Mouse (Mus musculus) megakaryocyte, embryonic 14.5 days (primary cell): ENCODE results near the gene Arl6ip1. TPM values are rescaled to one million over a fixed set of nuclear protein-coding genes. Genes with fewer than 3 reads are reported as not detected.

ENCODE experiments used
- H3K27me3 ChIP-seq: replicated peaks from 2 replicates; pipeline ENCODE3; 2012; ENCODE audit warnings: inconsistent platforms
- H3K36me3 ChIP-seq: replicated peaks from 2 replicates; pipeline ENCODE3; 2012; ENCODE audit warnings: low read length, inconsistent platforms, mixed read lengths
- H3K4me1 ChIP-seq: 2 replicates; pipeline ENCODE4 v1.6.1; 2012; ENCODE audit warnings: inconsistent platforms
- H3K4me3 ChIP-seq: replicated peaks from 2 replicates; pipeline ENCODE3; 2012; ENCODE audit warnings: moderate library complexity, mild to moderate bottlenecking, inconsistent platforms
- H3K9me3 ChIP-seq: 2 replicates; pipeline ENCODE4 v1.6.1; 2012; ENCODE audit warnings: inconsistent platforms
- FLI1 ChIP-seq: IDR thresholded peaks from 2 replicates; pipeline ENCODE4 v1.6.1; 2012; ENCODE audit warnings: low read length, inconsistent platforms, mixed read lengths
- GATA1 ChIP-seq: IDR thresholded peaks from 3 replicates; pipeline ENCODE4 v1.6.1; 2012; ENCODE audit warnings: mixed read lengths, low read length, inconsistent platforms, borderline replicate concordance
- polyA plus RNA-seq: library from polyadenylated mRNA; stranded (reverse); fragments of >175 nt; gene quantifications from 2 replicates; pipeline ENCODE4 v1.2.3, GENCODE M21; 2012; ENCODE audit warnings: low replicate concordance; ENCODE audit not compliant: insufficient read depth

Arl6ip1 gene
- polyA plus RNA-seq, 1 experiment = 11.6 TPM

- TF ChIP-seq FLI1 = no peak
- TF ChIP-seq GATA1 = no peak
- Histone ChIP-seq H3K4me1 (peaks cover 64% of the 10 kb centered on the region), H3K9me3 (no peaks in the 10 kb centered on the region), H3K36me3 (peaks cover 69% of the 10 kb centered on the region), H3K4me3 (no peak overlapping the region), H3K27me3 (no peaks in the 10 kb centered on the region)
Observed at GRCm38 (mm10) chr7:118117539-118118210, 11.8 kb downstream of the Arl6ip1 start.

- peaks cover 71% of the 10 kb centered on the region for H3K4me1 ChIP-seq
- no peaks in the 10 kb centered on the region for H3K9me3 ChIP-seq
- peaks cover 69% of the 10 kb centered on the region for H3K36me3 ChIP-seq
- peak overlapping the region; percentile 86 for H3K4me3 ChIP-seq
- no peak for TF ChIP-seq FLI1
- TF ChIP-seq GATA1 = no peak
- H3K27me3 ChIP-seq = no peaks in the 10 kb centered on the region
Observed at GRCm38 (mm10) chr7:118116787-118117538, 12.5 kb downstream of the Arl6ip1 start.

GRCm38 (mm10) chr7:118115877-118116568, 13.4 kb downstream of the Arl6ip1 start, which contains the start of gene Rps15a:
Gene Rps15a (minus strand): TSS chr7:118116188.
- Histone ChIP-seq H3K27me3 (no peaks in the 10 kb centered on the region), H3K36me3 (peaks cover 70% of the 10 kb centered on the region), H3K4me1 (peaks cover 80% of the 10 kb centered on the region), H3K4me3 (peak within 1 kb of the TSS; percentile 100), H3K9me3 (no peaks in the 10 kb centered on the region)
- TF ChIP-seq GATA1 = no peak
- TF ChIP-seq FLI1 = no peak

- H3K4me3 ChIP-seq = peak overlapping the region; percentile 100
- H3K36me3 ChIP-seq = peaks cover 70% of the 10 kb centered on the region
- no peaks in the 10 kb centered on the region for H3K27me3 ChIP-seq
- TF ChIP-seq FLI1 = no peak
- no peak for TF ChIP-seq GATA1
- H3K4me1 ChIP-seq = peaks cover 80% of the 10 kb centered on the region
- no peaks in the 10 kb centered on the region for H3K9me3 ChIP-seq
Observed at GRCm38 (mm10) chr7:118115533-118115876, 14.0 kb downstream of the Arl6ip1 start.

- peaks cover 79% of the 10 kb centered on the region for H3K4me1 ChIP-seq
- peak overlapping the region; percentile 100 for H3K4me3 ChIP-seq
- no peaks in the 10 kb centered on the region for H3K27me3 ChIP-seq
- TF ChIP-seq FLI1 (no peak), GATA1 (no peak)
- H3K9me3 ChIP-seq = no peaks in the 10 kb centered on the region
- peaks cover 70% of the 10 kb centered on the region for H3K36me3 ChIP-seq
Observed at GRCm38 (mm10) chr7:118113541-118114297, 15.7 kb downstream of the Arl6ip1 start.

- H3K4me3 ChIP-seq = peak overlapping the region; percentile 57
- no peaks in the 10 kb centered on the region for H3K9me3 ChIP-seq
- no peak for TF ChIP-seq FLI1
- TF ChIP-seq GATA1 = no peak
- H3K36me3 ChIP-seq = peaks cover 85% of the 10 kb centered on the region
- H3K27me3 ChIP-seq = no peaks in the 10 kb centered on the region
- peaks cover 84% of the 10 kb centered on the region for H3K4me1 ChIP-seq
Observed at GRCm38 (mm10) chr7:118111128-118111527, 18.3 kb downstream of the Arl6ip1 start.

- Histone ChIP-seq H3K4me3 (no peak overlapping the region), H3K4me1 (peaks cover 97% of the 10 kb centered on the region), H3K9me3 (no peaks in the 10 kb centered on the region), H3K36me3 (peaks cover 97% of the 10 kb centered on the region), H3K27me3 (no peaks in the 10 kb centered on the region)
- TF ChIP-seq FLI1 = no peak
- no peak for TF ChIP-seq GATA1
Observed at GRCm38 (mm10) chr7:118107671-118108070, 21.8 kb downstream of the Arl6ip1 start.

- Histone ChIP-seq H3K36me3 (peaks cover 67% of the 10 kb centered on the region), H3K27me3 (peaks cover 4% of the 10 kb centered on the region), H3K9me3 (no peaks in the 10 kb centered on the region), H3K4me3 (no peak overlapping the region), H3K4me1 (peaks cover 70% of the 10 kb centered on the region)
- TF ChIP-seq GATA1 = no peak
- no peak for TF ChIP-seq FLI1
Observed at GRCm38 (mm10) chr7:118104458-118105052, 24.9 kb downstream of the Arl6ip1 start.
